Mouse (Mus musculus) testis, adult 2 months (tissue): ENCODE results near the gene Map3k7. TPM values are rescaled to one million over a fixed set of nuclear protein-coding genes. Genes with fewer than 3 reads are reported as not detected.

Source experiments
- H3K27ac ChIP-seq: fragments of 200-500 bp; 2 replicates; pipeline ENCODE4 v1.5.1; 2012; ENCODE audit warnings: low read depth, low read length; ENCODE audit not compliant: control insufficient read depth, insufficient read depth
- H3K27me3 ChIP-seq: fragments of 200-500 bp; 2 replicates; pipeline ENCODE4 v1.6.1; 2012; ENCODE audit warnings: mild to moderate bottlenecking, low read length, moderate library complexity; ENCODE audit not compliant: control insufficient read depth, insufficient read depth
- H3K36me3 ChIP-seq: fragments of 200-500 bp; 2 replicates; pipeline ENCODE4 v1.6.1; 2012; ENCODE audit warnings: mild to moderate bottlenecking, low read length; ENCODE audit not compliant: control insufficient read depth, insufficient read depth
- H3K4me1 ChIP-seq: fragments of 200-500 bp; 2 replicates; pipeline ENCODE4 v1.6.1; 2012; ENCODE audit warnings: low read length; ENCODE audit not compliant: control insufficient read depth, insufficient read depth
- H3K4me3 ChIP-seq: fragments of 200-500 bp; 2 replicates; pipeline ENCODE4 v1.5.1; 2012; ENCODE audit warnings: low read depth, mild to moderate bottlenecking, low read length, moderate library complexity, mixed read lengths; ENCODE audit not compliant: control insufficient read depth
- CTCF ChIP-seq: fragments of 200-500 bp; IDR thresholded peaks from 2 replicates; pipeline ENCODE4 v1.5.1; 2012; ENCODE audit warnings: low read depth, mild to moderate bottlenecking, inconsistent platforms, low read length, moderate library complexity; ENCODE audit not compliant: control insufficient read depth, insufficient read depth, insufficient replicate concordance
- POLR2A ChIP-seq: fragments of 200-500 bp; IDR thresholded peaks from 2 replicates; pipeline ENCODE4 v1.6.1; 2012; ENCODE audit warnings: low read depth, mild to moderate bottlenecking, inconsistent platforms, low read length, moderate library complexity; ENCODE audit not compliant: control insufficient read depth
- polyA plus RNA-seq: library from polyadenylated mRNA; depleted of rRNA; stranded (reverse); fragments of >200 nt; gene quantifications from 2 replicates; pipeline ENCODE4 v1.2.3, GENCODE M21; 2012; rRNA removed

The Map3k7 gene
- 29.6 and 31.1 TPM in 2 replicates for polyA plus RNA-seq

DNA sequence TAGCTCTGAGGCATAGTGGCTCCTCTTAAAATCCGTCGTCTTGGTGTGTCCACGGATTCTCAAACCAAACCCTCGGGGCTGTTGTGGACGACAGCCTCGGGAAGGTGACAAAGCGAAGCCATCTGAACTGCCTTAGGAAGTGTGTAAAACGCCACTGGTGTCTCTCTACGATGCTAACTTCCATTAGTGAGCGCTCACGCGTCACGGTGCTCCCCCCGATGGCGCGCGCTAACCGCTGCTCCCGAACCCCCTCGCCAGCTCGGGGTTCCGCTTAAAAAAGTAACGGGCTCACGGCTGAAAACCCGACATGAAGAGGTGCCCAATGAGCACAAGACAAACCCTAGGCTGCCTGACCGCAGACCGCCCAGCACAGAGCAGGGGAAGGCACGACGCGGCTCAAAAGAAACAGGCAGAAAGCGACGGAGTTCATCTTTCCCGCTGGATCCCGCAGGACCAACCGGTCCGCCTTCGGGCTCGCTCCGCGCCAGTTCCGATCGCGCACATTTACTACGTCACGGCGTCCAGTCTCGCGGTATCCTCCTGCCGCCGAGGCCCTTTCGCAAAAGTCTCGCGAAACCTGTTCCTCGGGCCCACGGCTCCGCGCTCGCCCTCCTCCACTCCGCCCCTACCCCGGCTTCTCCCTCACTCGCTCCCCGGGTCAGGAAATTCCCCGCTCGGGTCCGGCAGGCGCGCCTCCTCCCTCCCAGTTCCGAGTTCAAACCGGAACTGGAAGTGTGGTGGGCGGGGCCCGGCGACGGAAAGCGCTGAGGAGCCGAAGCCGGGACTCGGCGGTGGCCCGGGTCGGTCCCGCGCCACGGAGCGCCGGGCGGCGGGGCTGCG lies at the start of gene Map3k7:
TSS of gene Map3k7 (plus strand) at position 744 of the 840 bp plus-strand sequence.
- no peaks in the 10 kb centered on the region for H3K27me3 ChIP-seq
- TF ChIP-seq POLR2A (peak; percentile 96), CTCF (no peak)
- no peaks in the 10 kb centered on the region; the same call in 1 of the 2 replicates for H3K4me1 ChIP-seq
- H3K4me3 ChIP-seq, result peak within 1 kb of the TSS; percentile 100
- no peaks in the 10 kb centered on the region for H3K36me3 ChIP-seq
- H3K27ac ChIP-seq, result peak within 1 kb of the TSS; percentile 100

DNA sequence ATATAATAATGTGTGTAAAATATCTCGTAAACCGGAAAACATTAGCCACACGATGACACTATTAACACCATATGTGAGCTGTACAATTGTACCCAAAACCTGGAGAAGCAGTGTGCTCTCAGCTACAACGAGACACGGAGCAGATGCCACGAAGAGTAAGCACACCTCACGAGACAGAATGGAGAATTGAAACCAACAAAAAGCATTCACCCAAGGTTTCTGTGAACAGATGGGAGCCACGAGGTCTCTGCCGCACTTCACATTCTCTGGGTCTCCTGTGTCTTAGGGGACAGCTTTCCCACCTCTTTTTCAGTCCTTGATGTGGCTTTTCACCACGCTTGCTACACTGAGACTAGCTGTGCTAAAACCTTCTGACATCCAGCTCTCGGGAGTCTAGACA lies 48.8 kb upstream of the Map3k7 start:
- Histone ChIP-seq H3K27me3 (no peaks in the 10 kb centered on the region), H3K36me3 (no peaks in the 10 kb centered on the region), H3K27ac (no peak overlapping the region), H3K4me3 (no peak overlapping the region), H3K4me1 (no peaks in the 10 kb centered on the region)
- TF ChIP-seq POLR2A, result no peak
- no peak for TF ChIP-seq CTCF

GRCm38 (mm10) chr4:31918717-31919116 lies 45.2 kb upstream of the Map3k7 start:
- Histone ChIP-seq H3K4me3 (no peak overlapping the region), H3K27ac (no peak overlapping the region), H3K36me3 (no peaks in the 10 kb centered on the region), H3K4me1 (no peaks in the 10 kb centered on the region), H3K27me3 (no peaks in the 10 kb centered on the region)
- no peak for TF ChIP-seq POLR2A
- TF ChIP-seq CTCF, result no peak

GRCm38 (mm10) chr4:31922215-31922614 lies 41.7 kb upstream of the Map3k7 start:
- no peaks in the 10 kb centered on the region for H3K27me3 ChIP-seq
- TF ChIP-seq POLR2A (no peak), CTCF (no peak)
- H3K36me3 ChIP-seq, result no peaks in the 10 kb centered on the region
- H3K27ac ChIP-seq, result no peak overlapping the region
- no peaks in the 10 kb centered on the region for H3K4me1 ChIP-seq
- H3K4me3 ChIP-seq, result no peak overlapping the region

DNA sequence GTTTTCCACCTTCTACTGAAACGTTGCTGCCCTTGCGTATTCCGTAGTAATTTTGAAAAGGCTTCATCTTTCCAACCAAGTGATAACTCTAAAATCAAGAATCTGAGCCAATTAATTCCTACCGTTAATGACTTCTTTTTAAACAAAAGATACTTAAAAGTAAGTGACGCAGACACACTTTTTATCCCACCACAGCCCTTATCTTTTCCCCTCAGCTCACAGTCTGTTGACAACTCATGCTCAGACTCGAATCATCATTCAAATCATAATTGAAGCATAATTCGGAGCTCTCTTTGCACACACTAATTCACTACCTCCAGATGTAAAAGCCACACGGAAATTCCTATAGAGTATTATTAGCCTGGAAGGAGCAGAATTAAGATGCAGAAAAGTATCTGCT lies 40.5 kb upstream of the Map3k7 start:
- no peaks in the 10 kb centered on the region for H3K27me3 ChIP-seq

GRCm38 (mm10) chr4:31924301-31925185 lies 39.4 kb upstream of the Map3k7 start:
- no peaks in the 10 kb centered on the region for H3K36me3 ChIP-seq
- H3K27ac ChIP-seq, result no peak overlapping the region
- no peak overlapping the region for H3K4me3 ChIP-seq
- H3K4me1 ChIP-seq, result no peaks in the 10 kb centered on the region
- TF ChIP-seq POLR2A (no peak), CTCF (no peak)
- no peaks in the 10 kb centered on the region for H3K27me3 ChIP-seq

More for the DNA sequence above, 40.5 kb upstream of the Map3k7 start:
- TF ChIP-seq POLR2A (no peak), CTCF (no peak)
- no peaks in the 10 kb centered on the region for H3K36me3 ChIP-seq
- no peak overlapping the region for H3K4me3 ChIP-seq
- no peak overlapping the region for H3K27ac ChIP-seq
- H3K4me1 ChIP-seq, result no peaks in the 10 kb centered on the region

DNA sequence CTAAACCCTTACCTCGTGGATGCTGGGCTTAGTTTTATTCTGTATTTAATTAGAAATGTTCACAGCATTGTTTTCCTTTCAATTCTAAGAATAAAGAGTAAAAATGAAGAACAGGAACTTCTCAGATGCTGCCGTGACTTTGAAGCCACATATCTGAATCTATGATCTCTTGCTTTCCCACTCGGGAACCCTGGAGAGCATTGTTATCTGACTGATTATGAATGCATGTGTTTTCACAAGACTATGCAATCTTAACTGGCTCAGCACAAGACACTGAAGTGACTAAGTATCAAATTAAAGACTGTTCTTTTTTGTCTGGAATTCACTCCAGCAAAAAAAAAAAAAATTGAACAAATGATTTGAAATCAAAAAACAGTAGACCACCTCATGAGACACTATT lies 30.7 kb upstream of the Map3k7 start:
- Histone ChIP-seq H3K4me1 (peaks cover 8% of the 10 kb centered on the region), H3K4me3 (no peak overlapping the region), H3K27ac (no peak overlapping the region), H3K36me3 (no peaks in the 10 kb centered on the region), H3K27me3 (no peaks in the 10 kb centered on the region)
- no peak for TF ChIP-seq CTCF
- no peak for TF ChIP-seq POLR2A
